Mouse (Mus musculus) hindbrain, postnatal 0 days (tissue): ENCODE results near the gene Tmem72. TPM values are rescaled to one million over a fixed set of nuclear protein-coding genes. Genes with fewer than 3 reads are reported as not detected.

Experiments used
- ATAC-seq: fragments of 200-750 bp; cut with Nextera tagmentation; 2 replicates; pipeline ENCODE4 v1.8.0; 2017; ENCODE audit warnings: mild to moderate bottlenecking, moderate TSS enrichment, moderate library complexity
- DNase-seq: peaks from one replicate; pipeline ENCODE4 v3.0.0-alpha.2; 2015; ENCODE audit warnings: low spot score
- H3K27ac ChIP-seq: fragments of 300-500 bp; sonication (generic); 2 replicates; pipeline ENCODE4 v1.5.1; 2014; ENCODE audit warnings: mild to moderate bottlenecking
- H3K27me3 ChIP-seq: fragments of 300-500 bp; sonication (generic); 2 replicates; pipeline ENCODE4 v1.6.1; 2014; ENCODE audit warnings: low read length, mixed read lengths; ENCODE audit not compliant: insufficient read depth
- H3K36me3 ChIP-seq: fragments of 300-500 bp; sonication (generic); 2 replicates; pipeline ENCODE4 v1.6.1; 2014; ENCODE audit warnings: low read length, mixed read lengths; ENCODE audit not compliant: insufficient read depth
- H3K4me1 ChIP-seq: fragments of 300-500 bp; sonication (generic); 2 replicates; pipeline ENCODE4 v1.6.1; 2014; ENCODE audit warnings: antibody characterized with exemption, low read length, mixed read lengths; ENCODE audit not compliant: insufficient read depth
- H3K4me2 ChIP-seq: fragments of 300-500 bp; sonication (generic); 2 replicates; pipeline ENCODE4 v1.6.1; 2014; ENCODE audit warnings: low read depth, mild to moderate bottlenecking, low read length, moderate library complexity, mixed read lengths
- H3K4me3 ChIP-seq: fragments of 300-500 bp; sonication (generic); 2 replicates; pipeline ENCODE4 v1.5.1; 2014; ENCODE audit warnings: low read length
- H3K9ac ChIP-seq: fragments of 300-500 bp; sonication (generic); replicated peaks from 2 replicates; pipeline ENCODE4 v1.6.1; 2014; ENCODE audit warnings: mild to moderate bottlenecking, low read length, moderate library complexity, mixed read lengths
- H3K9me3 ChIP-seq: fragments of 300-500 bp; sonication (generic); 2 replicates; pipeline ENCODE4 v1.6.1; 2016; ENCODE audit warnings: low read length, mixed read lengths
- CTCF ChIP-seq: IDR thresholded peaks from 2 replicates; pipeline ENCODE4 v1.5.1; 2016; ENCODE audit warnings: antibody characterized with exemption, control low read depth, low read depth
- WGBS: fragments of 180-500 bp; shearing (Covaris S2); extraction: QIAGEN DNeasy Blood & Tissue Kit; methylation state at CpG from one replicate; pipeline ENCODE4 v1.1.7; 2014; 5-methylcytosine and 5-hydroxymethylcytosine counted together
- polyA plus RNA-seq: library from polyadenylated mRNA; unstranded; fragments of >200 nt; fragmentation: Nextera tagmentation; extraction: Ambion mirVana; gene quantifications from 2 replicates; pipeline ENCODE4 v1.2.1, GENCODE M21; 2015
- total RNA-seq: library from RNA; depleted of rRNA; stranded (reverse); fragments of >200 nt; gene quantifications from 2 replicates; pipeline ENCODE4 v1.2.3, GENCODE M21; 2014

The Tmem72 gene
- total and polyA plus RNA-seq, 2 experiments from 2014 or later: 2.6 to 3.8 TPM

GRCm38 (mm10) chr6:116694346-116694745, 22.4 kb downstream of the Tmem72 start:
- 63% methylated on average over 3 of the region's 3 CpGs for WGBS
- TF ChIP-seq CTCF: no peak
- H3K9me3 ChIP-seq: no peaks in the 10 kb centered on the region

DNA sequence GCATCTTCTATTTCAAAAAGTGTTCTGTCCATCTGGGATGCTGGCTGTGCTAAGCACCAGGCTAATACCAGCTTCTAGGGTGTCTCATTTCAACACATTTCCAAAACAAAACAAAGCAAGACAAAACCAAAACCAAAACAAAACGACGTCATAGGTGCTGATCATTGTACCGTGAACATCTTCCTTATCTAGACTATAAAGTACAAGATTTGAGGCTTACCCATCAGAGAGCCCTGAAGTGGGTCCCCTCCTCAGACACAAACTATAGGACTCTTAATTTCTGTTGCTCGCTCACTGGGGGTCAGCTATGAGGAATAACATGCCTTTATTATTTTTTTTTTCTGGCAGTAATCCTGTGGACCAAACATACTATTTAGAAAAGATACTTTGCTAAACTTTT, 23.1 kb downstream of the Tmem72 start:
- no peak for ATAC-seq
- no peak overlapping the region for H3K4me2 ChIP-seq
- WGBS: 84% methylated on average over 4 of the region's 4 CpGs

More at GRCm38 (mm10) chr6:116694346-116694745, 22.4 kb downstream of the Tmem72 start:
- H3K36me3 ChIP-seq: no peaks in the 10 kb centered on the region
- no peaks in the 10 kb centered on the region for H3K4me1 ChIP-seq
- H3K4me3 ChIP-seq: no peak overlapping the region
- ATAC-seq (no peak), DNase-seq (no peak)
- no peaks in the 10 kb centered on the region for H3K27me3 ChIP-seq
- no peak overlapping the region for H3K9ac ChIP-seq
- H3K27ac ChIP-seq: no peak overlapping the region
- H3K4me2 ChIP-seq: no peak overlapping the region

GRCm38 (mm10) chr6:116682317-116682716, 34.4 kb downstream of the Tmem72 start:
- H3K27ac ChIP-seq: no peak overlapping the region
- H3K36me3 ChIP-seq: no peaks in the 10 kb centered on the region
- no peaks in the 10 kb centered on the region for H3K9me3 ChIP-seq
- ATAC-seq (no peak), DNase-seq (no peak)
- TF ChIP-seq CTCF: no peak
- H3K9ac ChIP-seq: no peak overlapping the region
- no peaks in the 10 kb centered on the region for H3K27me3 ChIP-seq
- no peak overlapping the region for H3K4me2 ChIP-seq
- 63% methylated on average over 6 of the region's 6 CpGs for WGBS
- no peaks in the 10 kb centered on the region for H3K4me1 ChIP-seq
- no peak overlapping the region for H3K4me3 ChIP-seq

More for the DNA sequence above, 23.1 kb downstream of the Tmem72 start:
- H3K4me3 ChIP-seq: no peak overlapping the region
- no peaks in the 10 kb centered on the region for H3K27me3 ChIP-seq
- no peak overlapping the region for H3K9ac ChIP-seq
- H3K9me3 ChIP-seq: no peaks in the 10 kb centered on the region
- no peaks in the 10 kb centered on the region for H3K4me1 ChIP-seq
- TF ChIP-seq CTCF: no peak
- no peak for DNase-seq
- no peak overlapping the region for H3K27ac ChIP-seq
- H3K36me3 ChIP-seq: no peaks in the 10 kb centered on the region

DNA sequence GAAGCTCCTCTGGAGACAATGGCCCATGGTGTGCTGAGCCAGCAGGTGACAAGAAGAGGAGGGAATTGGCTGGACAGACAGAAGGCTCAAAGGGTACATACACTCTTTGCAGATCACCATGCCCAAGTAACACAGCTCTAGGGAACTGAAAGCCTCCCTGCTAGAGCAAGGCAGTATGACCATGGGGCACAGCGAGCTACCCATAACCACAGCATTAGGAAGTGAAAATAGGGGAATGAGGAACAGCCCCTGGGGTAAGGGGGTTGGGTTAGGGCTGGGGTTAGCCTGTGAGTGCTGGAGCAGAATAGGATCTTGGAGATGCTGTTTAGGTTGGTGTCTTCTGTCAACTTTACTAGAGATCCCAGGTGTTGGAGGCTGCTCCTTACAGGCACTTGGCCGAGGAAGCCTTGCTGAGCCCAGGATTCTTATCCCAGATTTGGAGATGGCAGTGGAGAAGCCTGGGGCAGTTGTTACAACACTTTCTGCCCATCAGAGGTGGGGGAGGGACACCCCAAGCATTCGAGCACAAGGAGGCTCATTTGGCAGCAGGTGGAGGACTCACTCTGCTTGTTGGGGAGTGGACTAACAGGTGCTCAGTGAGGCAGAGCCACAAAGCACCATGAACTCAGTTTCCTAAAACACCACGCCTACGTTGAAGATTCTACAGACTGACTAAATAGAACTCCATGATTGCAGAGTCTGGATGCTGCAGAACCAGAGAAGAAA, 37.0 kb downstream of the Tmem72 start:
- Histone ChIP-seq H3K27ac (no peak overlapping the region), H3K4me1 (no peaks in the 10 kb centered on the region), H3K4me2 (no peak overlapping the region), H3K36me3 (no peaks in the 10 kb centered on the region), H3K9me3 (no peaks in the 10 kb centered on the region), H3K9ac (no peak overlapping the region), H3K4me3 (no peak overlapping the region), H3K27me3 (no peaks in the 10 kb centered on the region)
- DNase-seq: no peak
- 83% methylated on average over 5 of the region's 5 CpGs for WGBS
- ATAC-seq: no peak
- TF ChIP-seq CTCF: no peak

DNA sequence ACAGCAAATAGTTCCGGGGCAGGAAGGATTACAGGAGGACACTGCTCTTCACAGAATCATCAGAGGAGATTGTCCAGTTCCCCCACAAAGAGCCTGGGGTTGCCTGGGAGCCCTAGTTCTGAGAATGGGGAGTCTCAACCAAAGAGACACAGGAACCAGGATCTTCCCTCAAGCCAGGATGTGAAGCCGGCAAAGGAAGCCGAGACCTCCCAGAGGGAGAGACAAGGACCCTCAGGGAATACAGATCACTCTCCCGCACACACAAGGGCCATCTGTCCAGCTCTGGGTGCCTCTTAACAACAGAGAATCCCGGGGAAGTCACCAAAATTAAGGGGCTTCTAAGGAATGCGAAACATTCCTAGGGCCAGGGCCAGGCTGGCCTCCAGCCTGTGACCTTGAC, 39.4 kb downstream of the Tmem72 start:
- no peak overlapping the region for H3K4me2 ChIP-seq
- H3K27ac ChIP-seq: no peak overlapping the region
- no peak overlapping the region for H3K9ac ChIP-seq
- TF ChIP-seq CTCF: no peak
- 55% methylated on average over 6 of the region's 6 CpGs for WGBS
- H3K36me3 ChIP-seq: no peaks in the 10 kb centered on the region
- 0 out of 2 replicates have a peak, but pooled peaks cover 7% of the 10 kb centered on the region for H3K4me1 ChIP-seq
- ATAC-seq: no peak
- H3K9me3 ChIP-seq: no peaks in the 10 kb centered on the region
- H3K27me3 ChIP-seq: no peaks in the 10 kb centered on the region
- DNase-seq: no peak
- H3K4me3 ChIP-seq: no peak overlapping the region

GRCm38 (mm10) chr6:116676355-116676913, 40.3 kb downstream of the Tmem72 start:
- no peaks in the 10 kb centered on the region for H3K27me3 ChIP-seq
- ATAC-seq: no peak
- no peak for TF ChIP-seq CTCF

More at GRCm38 (mm10) chr6:116676355-116676913, 40.3 kb downstream of the Tmem72 start:
- WGBS: 73% methylated on average over 10 of the region's 10 CpGs
- no peaks in the 10 kb centered on the region for H3K9me3 ChIP-seq
- H3K4me1 ChIP-seq: 0 out of 2 replicates have a peak, but pooled peaks cover 8% of the 10 kb centered on the region
- DNase-seq: no peak
- no peak overlapping the region for H3K27ac ChIP-seq
- no peak overlapping the region for H3K9ac ChIP-seq
- H3K4me2 ChIP-seq: no peak overlapping the region
- no peaks in the 10 kb centered on the region for H3K36me3 ChIP-seq
- H3K4me3 ChIP-seq: no peak overlapping the region
